In genomic region chr3:121263205-121263548, GRCm38 (mm10) we compare ENCODE assay signal across 7 mouse cellular contexts. TPM values are rescaled to one million over a fixed set of nuclear protein-coding genes. Genes with fewer than 3 reads are reported as not detected.
DNase-seq lines count a peak whose midpoint lies in the region; ATAC-seq and TF ChIP-seq lines count a peak whose summit lies in the region.

No protein-coding gene starts in this region.

- no peak for TF ChIP-seq POLR2A in bone marrow macrophage, adult 2 months (IDR thresholded peaks at IDR 0.05; ENCODE audit: borderline replicate concordance, low read depth, low read length)

- H3K4me3 ChIP-seq in bone marrow macrophage, adult 2 months (ENCODE audit: insufficient read depth, low read length), result peak overlapping the region; percentile 35
- H3K4me3 ChIP-seq in forebrain, embryonic 12.5 days (replicated peaks), result peak overlapping the region; percentile 83
- H3K4me3 ChIP-seq in hindbrain, embryonic 14.5 days (replicated peaks; ENCODE audit: low read length), result peak overlapping the region; percentile 71
- peak overlapping the region; percentile 74 for H3K4me3 ChIP-seq in limb, embryonic 12.5 days (replicated peaks)
- peak overlapping the region; percentile 74 for H3K4me3 ChIP-seq in midbrain, embryonic 11.5 days (ENCODE audit: low read depth, low read length)

- peak; percentile 82 for DNase-seq in MN1 (ENCODE audit: low spot score)
- no peak for DNase-seq in hindbrain, embryonic 14.5 days (ENCODE audit: low spot score)
- DNase-seq in midbrain, embryonic 11.5 days (ENCODE audit: low spot score, missing footprints), result peak; percentile 97
- peak; percentile 76 to 83 for DNase-seq in spleen, postnatal 4 days (ENCODE audit: low spot score in 2 of 2)

- peak overlapping the region; percentile 97 for H3K4me2 ChIP-seq in forebrain, embryonic 12.5 days
- peak overlapping the region; percentile 97 for H3K4me2 ChIP-seq in hindbrain, embryonic 14.5 days (replicated peaks)
- H3K4me2 ChIP-seq in limb, embryonic 12.5 days, result peak overlapping the region; percentile 99
- H3K4me2 ChIP-seq in midbrain, embryonic 11.5 days, result peak overlapping the region; percentile 99

- no peaks in the 10 kb centered on the region for H3K4me1 ChIP-seq in bone marrow macrophage, adult 2 months (ENCODE audit: control insufficient read depth, insufficient read depth, low read length)
- H3K4me1 ChIP-seq in forebrain, embryonic 12.5 days, result peaks cover 6% of the 10 kb centered on the region; the same call in 1 of the 2 replicates
- H3K4me1 ChIP-seq in hindbrain, embryonic 14.5 days (replicated peaks; ENCODE audit: control insufficient read depth, insufficient read depth, low read length), result 0 out of 2 replicates have a peak, but pooled peaks cover 4% of the 10 kb centered on the region
- H3K4me1 ChIP-seq in limb, embryonic 12.5 days (replicated peaks), result no peaks in the 10 kb centered on the region; the same call in 1 of the 2 replicates
- H3K4me1 ChIP-seq in midbrain, embryonic 11.5 days (ENCODE audit: control insufficient read depth, insufficient read depth, low read length), result peaks cover 6% of the 10 kb centered on the region

- WGBS in forebrain, embryonic 12.5 days, result 2% methylated on average over 20 of the region's 20 CpGs
- WGBS in hindbrain, embryonic 14.5 days, result 2% methylated on average over 20 of the region's 20 CpGs
- 3% methylated on average over 20 of the region's 20 CpGs for WGBS in limb, embryonic 12.5 days
- 2% methylated on average over 20 of the region's 20 CpGs for WGBS in midbrain, embryonic 11.5 days

- H3K27me3 ChIP-seq in forebrain, embryonic 12.5 days, result peaks cover 40% of the 10 kb centered on the region
- H3K27me3 ChIP-seq in hindbrain, embryonic 14.5 days (ENCODE audit: control insufficient read depth, insufficient read depth, low read length), result peaks cover 47% of the 10 kb centered on the region
- H3K27me3 ChIP-seq in limb, embryonic 12.5 days, result peaks cover 70% of the 10 kb centered on the region
- peaks cover 38% of the 10 kb centered on the region for H3K27me3 ChIP-seq in midbrain, embryonic 11.5 days (ENCODE audit: control insufficient read depth, insufficient read depth, low read length)

- peak; percentile 36; the same call in 1 of the 2 replicates for ATAC-seq in forebrain, embryonic 12.5 days (ENCODE audit: low FRiP score)
- ATAC-seq in hindbrain, embryonic 14.5 days (ENCODE audit: low FRiP score), result peak; percentile 28; the same call in 1 of the 2 replicates
- no peak for ATAC-seq in limb, embryonic 12.5 days (ENCODE audit: insufficient number of reproducible peaks, insufficient read depth, low FRiP score, low TSS enrichment, low read depth)
- peak; percentile 28; the same call in 1 of the 2 replicates for ATAC-seq in midbrain, embryonic 11.5 days (ENCODE audit: low FRiP score)

- no peak overlapping the region for H3K27ac ChIP-seq in bone marrow macrophage, adult 2 months (ENCODE audit: insufficient read depth, low read depth, low read length)
- no peak overlapping the region for H3K27ac ChIP-seq in forebrain, embryonic 12.5 days
- peak overlapping the region; percentile 75 for H3K27ac ChIP-seq in hindbrain, embryonic 14.5 days
- H3K27ac ChIP-seq in limb, embryonic 12.5 days, result no peak overlapping the region
- H3K27ac ChIP-seq in midbrain, embryonic 11.5 days (ENCODE audit: low read depth, low read length), result no peak overlapping the region

- no peaks in the 10 kb centered on the region for H3K36me3 ChIP-seq in forebrain, embryonic 12.5 days (replicated peaks)
- no peaks in the 10 kb centered on the region for H3K36me3 ChIP-seq in hindbrain, embryonic 14.5 days (replicated peaks; ENCODE audit: control insufficient read depth, insufficient read depth)
- H3K36me3 ChIP-seq in limb, embryonic 12.5 days, result no peaks in the 10 kb centered on the region
- H3K36me3 ChIP-seq in midbrain, embryonic 11.5 days (ENCODE audit: control insufficient read depth, insufficient read depth, low read length), result no peaks in the 10 kb centered on the region

- no peak for TF ChIP-seq CTCF in bone marrow macrophage, adult 2 months (IDR thresholded peaks at IDR 0.05; ENCODE audit: low read depth, low read length)

- no peaks in the 10 kb centered on the region for H3K9me3 ChIP-seq in forebrain, embryonic 12.5 days
- H3K9me3 ChIP-seq in hindbrain, embryonic 14.5 days (ENCODE audit: control insufficient read depth, low read length), result no peaks in the 10 kb centered on the region
- no peaks in the 10 kb centered on the region for H3K9me3 ChIP-seq in limb, embryonic 12.5 days
- no peaks in the 10 kb centered on the region for H3K9me3 ChIP-seq in midbrain, embryonic 11.5 days (ENCODE audit: control insufficient read depth, low read length)

- H3K9ac ChIP-seq in forebrain, embryonic 12.5 days, result peak overlapping the region; percentile 87
- H3K9ac ChIP-seq in hindbrain, embryonic 14.5 days, result peak overlapping the region; percentile 88
- H3K9ac ChIP-seq in limb, embryonic 12.5 days (replicated peaks), result peak overlapping the region; percentile 71
- H3K9ac ChIP-seq in midbrain, embryonic 11.5 days (ENCODE audit: low read length), result peak overlapping the region; percentile 79

RNA-seq across cellular contexts. Expression of gene Tmem56, which starts 19.7 kb away (rescaled TPM):
- not detected in 2 replicates for polyA plus RNA-seq in bone marrow macrophage, adult 2 months (2012; ENCODE audit: insufficient read depth, insufficient read length, missing spikeins)
- 2.6 and 3.2 TPM in 2 replicates for polyA plus RNA-seq in forebrain, embryonic 12.5 days (2016; fragmentation: Nextera tagmentation; extraction: Ambion mirVana)
- 4.3 and 5.0 TPM in 2 replicates for polyA plus RNA-seq in hindbrain, embryonic 14.5 days (2014; fragmentation: Nextera tagmentation; extraction: Ambion mirVana)
- polyA plus RNA-seq in limb, embryonic 12.5 days (2016; fragmentation: Nextera tagmentation; extraction: Ambion mirVana), result 0.55 and 0.86 TPM in 2 replicates
- polyA plus RNA-seq in midbrain, embryonic 11.5 days (2014; fragmentation: Nextera tagmentation; extraction: Ambion mirVana), result 1.2 and 1.5 TPM in 2 replicates

RNA-seq across cellular contexts. Expression of gene Alg14, which starts 28.4 kb away (rescaled TPM):
- 17.8 and 21.3 TPM in 2 replicates for polyA plus RNA-seq in bone marrow macrophage, adult 2 months (2012; ENCODE audit: insufficient read depth, insufficient read length, missing spikeins)
- 30.1 and 31.5 TPM in 2 replicates for polyA plus RNA-seq in forebrain, embryonic 12.5 days (2016; fragmentation: Nextera tagmentation; extraction: Ambion mirVana)
- 35.0 and 47.1 TPM in 2 replicates for polyA plus RNA-seq in hindbrain, embryonic 14.5 days (2014; fragmentation: Nextera tagmentation; extraction: Ambion mirVana)
- polyA plus RNA-seq in limb, embryonic 12.5 days (2016; fragmentation: Nextera tagmentation; extraction: Ambion mirVana), result 28.5 and 32.2 TPM in 2 replicates
- polyA plus RNA-seq in midbrain, embryonic 11.5 days (2014; fragmentation: Nextera tagmentation; extraction: Ambion mirVana), result 37.6 and 38.0 TPM in 2 replicates
